Mouse (Mus musculus): ENCODE results near the gene Prkag1.
"Not testable (repeated sequence)": the region's sequence is repeated elsewhere in the genome, so short reads cannot be mapped to it uniquely, and the experiment has no call there.

The Prkag1 gene

DNA sequence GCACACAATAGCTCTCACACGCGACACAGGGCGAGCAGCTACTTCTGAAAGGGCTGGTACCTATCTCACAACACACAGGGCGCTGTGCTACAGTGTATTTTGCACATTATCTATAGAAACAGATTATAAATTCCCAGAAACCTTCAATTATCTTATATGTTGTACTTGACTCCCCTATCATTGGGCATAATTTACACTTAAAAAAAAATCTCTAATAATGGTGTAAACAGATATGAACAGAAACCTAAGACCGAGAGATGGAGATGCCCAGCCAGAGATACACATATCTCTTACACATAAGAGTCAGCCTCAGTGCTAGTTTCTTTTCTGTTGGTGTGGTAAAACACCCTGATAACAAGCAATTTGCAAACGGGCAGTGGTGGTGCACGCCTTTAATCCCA is 3.7 kb downstream of the Prkag1 start:
- no peak for DNase-seq (ENCODE audit: extremely low spot score, low read depth, low spot score)

DNA sequence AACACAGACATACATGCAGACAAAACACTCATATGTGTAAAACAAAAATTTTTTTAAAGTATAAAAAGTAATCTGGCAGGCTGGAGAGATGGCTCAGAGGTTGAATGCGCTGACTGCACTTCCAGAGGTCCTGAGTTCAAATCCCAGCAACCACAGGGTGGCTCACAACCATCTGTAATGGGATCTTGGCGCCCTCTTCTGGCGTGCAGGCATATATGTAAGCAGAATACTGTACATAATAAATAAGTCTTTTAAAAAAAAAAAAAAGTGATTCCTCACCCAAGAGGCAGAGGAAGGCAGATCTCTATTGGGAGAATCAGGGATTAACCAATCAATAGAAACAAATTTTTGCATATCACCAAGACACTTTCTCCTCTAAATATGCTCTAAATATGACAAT is 7.9 kb downstream of the Prkag1 start:
- no peak for DNase-seq (ENCODE audit: extremely low spot score, low read depth, low spot score)

DNA sequence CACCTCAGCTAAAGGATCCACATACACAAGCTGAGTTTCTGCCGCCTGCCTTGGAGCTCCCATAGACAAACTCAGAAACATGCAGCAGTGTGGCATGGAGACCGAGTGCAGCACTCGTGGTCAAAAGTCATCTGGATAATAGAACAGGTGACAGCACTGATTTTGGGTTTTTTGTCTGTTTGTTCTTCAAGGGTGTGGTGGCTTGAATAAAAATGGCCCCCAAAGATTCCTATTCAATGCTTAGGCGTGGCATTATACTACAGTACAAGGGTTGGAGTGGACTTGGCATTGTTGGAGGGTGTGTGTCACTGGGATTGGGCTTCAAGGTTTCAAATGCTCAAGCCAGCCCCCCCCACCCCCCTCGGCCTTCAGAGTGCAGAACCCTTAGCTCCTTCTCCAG is 9.2 kb downstream of the Prkag1 start:
- no peak for DNase-seq (ENCODE audit: extremely low spot score, low read depth, low spot score)

DNA sequence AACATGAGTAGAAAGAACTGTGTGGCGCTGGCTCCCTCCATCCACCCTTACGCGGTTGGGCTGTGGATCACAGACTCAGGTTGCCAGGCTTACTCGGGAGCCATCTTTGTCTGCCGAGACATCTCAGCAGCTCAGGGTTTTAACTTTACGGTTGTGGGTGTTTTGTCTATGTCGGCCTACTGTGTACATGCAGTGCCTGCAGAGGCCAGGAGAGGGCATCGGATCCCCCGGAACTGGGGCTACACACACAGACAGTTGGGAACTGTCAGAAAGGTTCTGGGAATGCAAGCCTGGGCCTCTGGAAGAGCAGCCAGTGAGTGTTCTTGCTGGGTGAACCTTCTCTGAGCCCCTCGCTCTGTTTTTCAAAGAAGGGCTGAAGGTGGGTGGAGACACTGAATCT is 9.9 kb downstream of the Prkag1 start:
- no peak for DNase-seq (ENCODE audit: extremely low spot score, low read depth, low spot score)

DNA sequence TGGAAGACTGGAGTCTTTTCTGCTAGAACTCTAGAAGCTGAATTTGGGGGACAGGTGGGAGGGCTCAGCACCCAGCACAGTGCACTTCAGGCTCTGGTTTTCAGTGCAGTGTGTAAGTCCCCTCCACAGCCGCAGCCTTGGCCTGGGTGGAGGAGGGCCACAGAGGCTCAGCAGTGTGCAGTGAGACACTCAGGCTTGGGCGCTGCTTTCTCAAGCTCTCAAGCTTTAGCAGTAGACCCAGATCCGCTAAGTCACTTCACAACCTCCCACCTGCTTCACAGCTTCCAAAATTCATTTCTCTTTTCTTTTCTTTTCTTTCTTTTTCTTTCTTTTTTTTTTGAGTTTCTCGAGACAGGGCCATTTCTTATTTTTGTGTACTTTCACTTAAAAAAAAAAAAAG is 10.4 kb downstream of the Prkag1 start:
- no peak for DNase-seq (ENCODE audit: extremely low spot score, low read depth, low spot score)

DNA sequence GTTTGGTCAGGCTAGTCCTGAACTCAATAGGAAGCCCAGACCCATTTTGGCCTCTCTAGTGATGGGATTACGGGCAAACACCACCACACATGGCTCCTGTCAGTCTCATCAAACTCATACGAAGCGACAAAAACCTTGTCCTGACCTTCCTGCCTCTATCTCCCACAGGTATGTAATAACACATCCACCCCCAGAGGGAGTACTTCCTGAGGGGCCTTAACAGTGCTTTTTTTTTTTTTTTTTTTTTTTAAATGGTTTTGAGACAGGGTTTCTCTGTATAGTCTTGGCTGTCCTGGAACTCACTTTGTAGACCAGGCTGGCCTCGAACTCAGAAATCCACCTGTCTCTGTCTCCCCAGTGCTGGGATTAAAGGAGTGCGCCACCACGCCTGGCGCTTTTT is 13.2 kb downstream of the Prkag1 start:
- no peak for DNase-seq (ENCODE audit: extremely low spot score, low read depth, low spot score)

DNA sequence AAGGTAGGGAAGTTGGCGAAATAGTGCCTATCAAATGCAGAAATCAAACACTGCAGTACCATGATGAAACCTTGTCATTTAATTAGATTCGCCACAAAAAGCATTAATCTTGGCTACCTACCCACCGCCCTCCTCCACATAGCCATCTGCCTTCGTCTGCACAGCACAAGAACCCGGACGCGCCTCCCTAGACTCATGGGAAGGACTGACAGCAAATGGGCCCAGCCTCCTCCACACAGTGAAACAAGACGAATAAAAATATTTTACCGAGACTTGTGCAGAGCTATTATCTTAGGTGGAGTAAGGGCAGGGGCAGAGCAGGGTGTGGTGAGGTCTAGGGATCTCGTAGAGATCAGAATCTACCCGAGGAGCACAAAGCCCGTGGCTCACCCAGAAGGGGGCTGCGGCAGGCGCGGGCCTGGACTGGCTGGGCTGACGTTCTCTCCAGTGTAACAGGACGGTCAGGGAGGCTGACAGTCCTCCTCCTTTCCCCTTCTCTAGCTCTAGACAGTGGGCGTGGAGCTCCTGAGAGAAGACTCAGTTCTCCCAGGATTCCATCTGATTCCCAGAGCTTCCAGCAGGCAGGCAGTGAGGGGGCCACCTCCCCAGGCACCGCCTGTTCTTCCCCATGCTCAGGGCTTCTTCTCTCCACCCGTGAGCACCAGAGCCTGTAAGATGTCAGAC is 18.4 kb downstream of the Prkag1 start:
- DNase-seq (ENCODE audit: extremely low spot score, low read depth, low spot score): no peak

DNA sequence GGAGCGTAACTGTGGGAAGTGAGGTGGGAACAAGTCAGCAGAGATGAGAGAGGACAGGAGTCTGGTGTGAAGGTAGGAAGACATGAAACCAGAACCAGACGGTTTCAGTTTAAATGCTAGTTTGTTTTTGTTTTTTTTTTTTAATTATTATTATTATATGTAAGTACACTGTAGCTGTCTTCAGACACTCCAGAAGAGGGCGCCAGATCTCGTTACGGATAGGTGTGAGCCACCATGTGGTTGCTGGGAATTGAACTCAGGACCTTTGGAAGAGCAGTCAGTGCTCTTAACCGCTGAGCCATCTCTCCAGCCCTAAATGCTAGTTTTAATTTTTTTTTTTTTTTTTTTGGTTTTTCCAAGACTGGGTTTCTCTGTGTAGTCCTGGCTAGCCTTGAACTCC is 21.1 kb downstream of the Prkag1 start:
- DNase-seq (ENCODE audit: extremely low spot score, low read depth, low spot score): not testable (repeated sequence)

DNA sequence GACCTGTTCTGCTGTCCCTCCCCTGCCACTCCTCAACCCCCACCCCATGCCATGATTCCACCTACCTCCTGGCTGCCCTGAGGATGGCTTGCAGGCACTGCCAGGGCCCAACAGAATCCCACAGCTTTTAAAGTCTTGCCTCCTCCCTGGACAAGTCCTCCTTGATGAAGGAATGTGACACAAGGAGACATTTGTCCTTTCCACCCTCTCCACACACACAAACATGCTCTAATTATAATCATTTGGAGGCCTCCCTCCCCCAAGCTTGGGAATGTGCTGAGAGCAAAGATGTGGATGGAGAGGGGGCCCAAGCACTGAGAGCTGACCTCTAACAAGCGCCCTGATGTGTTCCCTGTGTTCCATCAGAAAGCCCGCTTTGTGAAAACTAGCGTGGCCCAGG is 21.9 kb downstream of the Prkag1 start, which contains the start of gene Ddn:
Gene Ddn, minus strand, starts transcription at position 101 of the 400 bp plus-strand sequence.
- DNase-seq (ENCODE audit: extremely low spot score, low read depth, low spot score): no peak

DNA sequence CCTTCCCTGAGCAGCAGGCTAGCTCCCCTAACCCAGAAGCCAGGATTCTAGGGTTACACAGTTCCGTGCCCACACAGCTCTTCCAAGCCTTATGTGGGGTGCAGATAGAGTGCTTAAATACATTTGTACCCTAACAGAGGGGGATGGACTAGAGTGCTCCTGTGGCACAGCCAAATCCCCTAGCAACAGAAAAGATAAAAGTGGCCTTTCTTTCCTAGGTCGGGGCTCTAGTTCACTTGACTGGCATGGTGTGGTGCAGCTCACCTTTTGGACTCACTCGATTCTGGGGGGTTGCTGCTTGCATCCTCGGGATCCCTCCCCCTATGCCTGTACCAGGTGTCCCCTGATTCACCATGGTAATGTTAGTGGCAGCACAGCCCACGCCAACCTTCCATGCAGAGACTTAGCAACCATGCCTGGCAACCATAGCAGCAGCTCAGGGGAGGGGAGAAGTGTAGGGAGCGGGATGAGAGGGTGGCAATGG is 22.6 kb downstream of the Prkag1 start:
- DNase-seq (ENCODE audit: extremely low spot score, low read depth, low spot score): no peak

DNA sequence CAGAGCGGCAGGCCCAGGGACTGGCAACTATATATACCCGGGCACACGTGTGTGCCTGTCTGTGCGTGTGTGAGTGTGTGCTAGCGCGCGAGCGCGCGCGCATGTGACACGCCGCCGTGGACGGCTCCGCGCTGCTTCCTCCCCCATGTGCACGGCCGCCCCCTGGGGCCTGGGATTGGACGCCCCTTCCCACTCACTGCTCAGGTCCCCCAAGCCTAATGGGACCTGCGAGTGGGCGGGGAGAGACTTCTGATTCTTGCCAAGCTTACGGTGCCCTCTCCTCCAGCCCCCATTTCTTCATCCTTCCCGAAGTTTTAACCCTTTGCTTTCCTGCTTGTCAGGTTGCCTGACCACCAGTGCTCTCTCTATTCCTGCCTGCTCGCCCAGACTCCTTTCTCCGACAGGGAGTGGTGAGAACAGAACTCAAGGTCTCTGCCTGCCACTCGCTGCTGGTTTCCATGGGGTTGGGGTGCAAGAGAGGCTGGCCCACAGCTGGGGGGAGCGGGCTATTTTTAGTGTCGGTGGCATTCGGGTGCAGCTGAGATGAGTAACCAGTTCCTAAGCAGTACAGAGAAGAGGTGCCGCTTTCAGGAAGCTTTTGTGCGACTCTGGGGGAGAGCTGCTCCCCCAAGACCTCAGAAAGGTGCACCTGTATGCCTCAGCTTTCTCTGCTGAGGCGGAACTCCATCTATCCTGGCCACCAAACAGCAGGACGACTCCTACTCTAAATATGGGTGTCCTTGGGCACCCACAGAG is 23.2 kb downstream of the Prkag1 start:
- no peak for DNase-seq (ENCODE audit: extremely low spot score, low read depth, low spot score)

DNA sequence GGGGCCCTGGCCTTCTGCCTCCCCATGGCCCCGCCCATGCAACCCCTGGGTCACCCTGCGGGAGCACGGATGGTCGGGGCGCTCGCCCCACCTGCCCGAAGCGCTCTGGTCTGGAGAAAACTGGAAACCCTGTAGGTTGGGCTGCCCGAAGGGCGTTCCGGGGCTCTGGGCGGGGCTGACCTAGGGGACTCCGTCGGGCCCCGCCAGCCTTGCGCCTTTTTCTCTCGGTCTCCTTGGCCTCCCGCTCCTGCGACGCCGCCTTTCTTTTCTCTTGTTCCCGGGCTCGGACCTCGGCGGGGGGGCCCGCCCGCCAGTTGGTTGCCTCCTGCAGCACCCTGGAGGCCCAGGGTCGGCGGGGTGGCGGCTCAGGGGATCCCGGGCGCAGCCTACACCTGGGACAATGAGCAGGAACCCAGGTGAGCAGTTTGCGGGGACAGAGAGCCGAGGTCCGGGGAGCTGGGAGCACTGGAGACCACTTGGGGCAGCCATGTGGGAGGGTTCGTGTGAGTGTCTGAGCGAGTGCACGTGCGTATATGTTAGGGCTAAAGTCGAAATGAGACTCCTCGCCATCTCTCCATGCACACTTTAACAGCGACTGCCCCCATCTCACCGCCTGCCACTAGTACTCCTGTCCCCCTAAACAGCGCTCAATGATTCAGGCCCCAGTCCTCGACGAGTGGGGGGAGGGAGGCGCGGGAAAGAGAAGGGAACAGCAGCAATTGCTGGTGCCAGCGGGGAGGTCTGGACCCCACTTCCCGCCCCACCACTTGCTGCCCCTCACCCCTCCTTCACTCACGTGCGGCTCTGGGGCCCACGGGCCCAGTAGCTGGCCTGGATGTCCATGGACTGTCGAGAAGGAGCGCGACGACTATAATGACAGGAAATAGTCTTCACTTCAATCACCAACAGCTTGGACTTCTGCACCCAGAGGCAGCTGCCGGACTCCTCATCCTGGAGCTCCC is 24.2 kb downstream of the Prkag1 start:
- no peak for DNase-seq (ENCODE audit: extremely low spot score, low read depth, low spot score)

DNA sequence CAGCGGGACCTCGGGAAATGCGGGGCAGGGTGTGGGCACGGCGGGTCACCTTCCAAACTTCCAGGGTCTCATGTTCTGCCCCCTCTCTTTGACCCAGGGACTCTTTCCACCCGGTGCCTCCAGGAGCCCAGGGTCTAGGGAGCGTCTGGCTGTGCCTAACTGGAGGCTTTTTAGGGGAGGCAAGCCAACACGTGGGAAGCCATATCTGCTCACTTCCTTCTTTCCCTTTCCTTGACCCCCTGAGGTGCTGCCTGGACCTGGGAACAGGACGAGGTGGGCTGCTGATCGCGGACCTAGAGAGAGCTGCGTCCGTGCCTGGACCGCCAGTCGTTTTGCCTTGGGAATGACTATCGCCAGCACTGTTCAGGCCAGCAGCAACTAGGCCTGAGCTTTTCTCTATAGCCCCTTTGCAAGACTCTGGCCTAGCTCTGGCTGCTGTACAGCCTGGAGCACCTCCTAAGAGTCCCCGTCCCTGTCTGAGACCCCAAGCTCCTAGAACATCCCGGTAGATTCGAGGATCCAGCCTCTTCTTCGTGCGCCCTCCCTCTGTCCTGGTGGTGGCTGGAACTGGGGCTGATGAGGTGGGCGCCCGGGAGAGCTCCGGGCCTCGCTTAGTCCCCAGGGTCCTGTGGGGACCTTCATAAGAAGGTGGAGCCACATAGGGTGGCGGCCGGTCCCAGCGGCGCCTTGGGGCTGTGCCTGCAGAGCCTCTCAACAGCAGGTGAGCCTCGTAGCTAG is 25.1 kb downstream of the Prkag1 start:
- DNase-seq (ENCODE audit: extremely low spot score, low read depth, low spot score): no peak

DNA sequence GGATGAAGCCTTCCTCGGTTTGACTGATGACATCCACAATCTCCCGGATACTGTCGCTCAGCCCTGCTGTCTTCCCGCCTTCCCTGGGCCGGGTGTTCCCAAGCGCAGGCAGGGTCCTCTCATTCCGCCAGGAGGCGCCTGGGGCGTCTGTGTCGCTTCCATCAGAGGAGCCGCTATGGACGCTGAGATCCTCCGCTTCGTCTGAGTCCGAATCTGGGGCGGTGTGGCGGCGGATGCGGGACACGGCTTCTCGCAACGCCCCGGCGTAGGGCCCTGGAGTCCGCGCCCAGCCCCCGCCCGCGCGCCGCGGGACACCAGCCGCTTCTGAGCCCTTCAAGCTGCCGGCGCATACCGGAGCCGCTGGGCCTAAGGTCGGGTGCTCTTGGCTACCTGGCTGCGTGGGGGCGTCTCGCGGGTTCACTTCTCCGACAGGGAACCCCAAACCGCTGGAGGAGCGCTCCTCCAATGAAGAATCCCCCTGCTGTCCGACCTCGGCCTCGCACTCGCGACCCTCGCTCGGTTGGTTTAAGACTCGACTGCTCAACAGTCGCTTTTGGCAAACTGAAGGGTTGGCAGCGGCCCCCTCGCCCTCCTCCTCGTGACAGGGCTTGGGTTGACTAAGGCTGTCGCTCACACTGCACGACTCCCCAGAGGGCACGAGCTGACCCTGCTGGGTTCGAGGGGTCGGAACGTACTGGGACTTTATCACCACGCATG is 25.8 kb downstream of the Prkag1 start:
- DNase-seq (ENCODE audit: extremely low spot score, low read depth, low spot score): no peak

DNA sequence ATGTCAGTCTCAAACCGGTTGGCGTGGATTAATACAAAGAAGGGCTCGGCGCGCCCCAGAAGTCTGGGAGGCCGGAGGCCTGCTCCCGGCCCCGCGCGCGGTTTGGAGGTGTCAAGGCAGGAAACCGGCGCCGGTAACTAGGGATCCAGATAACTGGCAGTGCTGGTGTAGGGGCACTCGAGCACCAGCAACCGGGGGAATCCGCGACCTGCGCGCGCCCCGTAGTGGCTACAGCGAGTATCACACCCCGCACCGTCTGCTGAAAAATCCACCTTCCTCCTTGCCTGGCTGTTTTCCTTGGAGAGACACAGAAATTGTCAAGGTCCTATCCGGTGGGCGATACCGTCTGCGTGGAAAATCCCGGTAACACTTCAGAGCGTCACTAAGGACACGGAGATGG is 27.3 kb downstream of the Prkag1 start:
- peak; percentile 53 for DNase-seq (ENCODE audit: extremely low spot score, low read depth, low spot score)

DNA sequence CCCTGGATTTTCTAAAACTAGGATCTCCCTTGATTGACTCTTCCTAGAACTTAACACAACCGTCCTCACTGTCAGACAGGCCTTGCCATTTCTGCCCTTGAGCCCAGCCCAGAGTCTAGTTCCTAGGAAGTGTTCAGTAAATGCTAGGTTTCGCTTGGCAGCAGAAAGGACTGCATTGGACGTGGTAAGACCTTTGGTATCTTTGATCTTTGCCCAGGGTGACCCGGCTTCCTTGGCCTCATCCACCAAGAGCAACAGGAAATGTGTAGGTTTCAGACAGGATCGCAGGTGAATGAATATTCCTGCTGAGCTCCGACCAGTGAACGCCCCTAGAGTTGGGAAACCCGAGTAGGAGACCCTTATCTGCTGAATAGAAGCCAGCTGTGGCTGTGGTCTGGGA is 28.4 kb downstream of the Prkag1 start:
- no peak for DNase-seq (ENCODE audit: extremely low spot score, low read depth, low spot score)

DNA sequence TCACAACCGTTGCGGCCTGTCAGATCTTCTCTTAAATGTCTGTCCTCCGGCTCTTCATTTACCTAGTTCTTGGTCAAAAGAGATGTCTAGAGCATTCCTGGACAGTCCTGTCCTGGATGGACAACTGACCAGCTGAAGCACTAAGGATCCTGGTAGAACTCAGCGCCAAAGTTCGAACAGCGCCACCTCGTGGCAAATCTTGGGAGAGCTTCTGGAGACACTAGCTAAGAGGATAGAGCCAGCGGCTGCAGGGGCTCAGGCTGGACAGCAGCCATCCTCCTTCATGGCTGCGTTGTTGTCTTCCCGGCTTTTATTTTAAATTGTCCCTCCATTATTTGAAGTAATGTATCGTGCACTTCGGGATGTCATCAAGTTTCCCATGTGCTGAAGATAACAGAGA is 31.9 kb downstream of the Prkag1 start:
- peak; percentile 68 for DNase-seq (ENCODE audit: extremely low spot score, low read depth, low spot score)

DNA sequence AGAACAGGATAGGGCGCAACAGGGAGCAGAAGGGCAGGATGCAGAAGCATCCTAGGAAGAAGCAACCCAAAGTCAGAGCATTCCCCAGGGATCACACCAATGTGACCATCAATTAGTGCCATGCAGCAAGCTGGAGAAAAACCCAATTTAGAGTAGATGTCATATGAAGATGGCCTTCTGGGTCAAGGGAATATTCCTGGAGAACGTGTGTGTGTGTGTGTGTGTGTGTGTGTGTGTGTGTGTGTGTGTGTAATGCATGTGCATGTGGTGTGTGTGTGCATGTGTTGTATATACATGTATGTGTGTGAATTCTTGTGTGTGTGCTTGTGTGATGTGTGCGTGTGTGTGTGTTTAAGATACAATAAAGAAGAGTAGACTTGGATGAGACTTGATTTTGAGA is 32.4 kb downstream of the Prkag1 start:
- DNase-seq (ENCODE audit: extremely low spot score, low read depth, low spot score): no peak

DNA sequence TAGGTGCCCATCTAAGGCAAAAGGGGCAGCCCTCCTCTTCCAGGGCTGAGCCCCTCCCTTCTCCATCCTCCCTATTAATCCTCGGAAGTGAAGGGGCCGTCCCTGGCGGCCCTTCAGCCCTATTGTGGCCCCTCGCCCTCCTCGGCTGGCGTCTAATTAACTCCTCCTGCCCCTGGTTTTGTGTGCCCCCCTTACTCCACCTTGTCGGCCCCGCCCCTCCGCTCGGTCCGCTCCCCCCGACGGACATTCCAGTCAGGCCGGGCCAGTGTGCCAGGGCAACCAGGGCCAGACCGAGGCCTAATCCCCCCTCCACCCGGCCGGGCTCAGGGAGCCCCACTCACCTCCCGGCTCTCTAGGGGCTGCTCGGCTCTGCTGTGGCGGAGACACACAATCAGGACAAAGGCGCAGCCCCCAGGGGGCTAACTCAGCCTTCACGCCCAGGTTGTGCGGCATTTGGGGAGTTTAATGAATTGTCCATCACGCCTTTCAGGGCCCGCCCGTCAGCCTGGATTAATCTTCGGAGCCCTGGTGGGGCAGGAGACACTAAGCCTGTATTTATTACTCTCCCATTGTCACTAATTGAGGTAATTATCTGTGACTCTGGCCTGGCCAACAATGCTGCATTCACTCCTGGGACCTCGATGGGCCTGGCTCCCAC is 33.4 kb downstream of the Prkag1 start:
- no peak for DNase-seq (ENCODE audit: extremely low spot score, low read depth, low spot score)

All from hindlimb bud, embryonic 11.5 days (tissue).